Mouse (Mus musculus): Measurements from ENCODE around the gene Pcdh7. TPM values are rescaled to one million over a fixed set of nuclear protein-coding genes. Genes with fewer than 3 reads are reported as not detected.

Pcdh7 gene
- total RNA-seq, 2 experiments from 2014 or later, result 130 to 159 TPM

- no peak for DNase-seq (ENCODE audit: low spot score in 2 of 2)
Observed at GRCm38 (mm10) chr5:57788775-57789509, 71.2 kb downstream of the Pcdh7 start.

GRCm38 (mm10) chr5:57796337-57796736, 78.6 kb downstream of the Pcdh7 start:
- DNase-seq (ENCODE audit: low spot score in 2 of 2), result no peak

DNA sequence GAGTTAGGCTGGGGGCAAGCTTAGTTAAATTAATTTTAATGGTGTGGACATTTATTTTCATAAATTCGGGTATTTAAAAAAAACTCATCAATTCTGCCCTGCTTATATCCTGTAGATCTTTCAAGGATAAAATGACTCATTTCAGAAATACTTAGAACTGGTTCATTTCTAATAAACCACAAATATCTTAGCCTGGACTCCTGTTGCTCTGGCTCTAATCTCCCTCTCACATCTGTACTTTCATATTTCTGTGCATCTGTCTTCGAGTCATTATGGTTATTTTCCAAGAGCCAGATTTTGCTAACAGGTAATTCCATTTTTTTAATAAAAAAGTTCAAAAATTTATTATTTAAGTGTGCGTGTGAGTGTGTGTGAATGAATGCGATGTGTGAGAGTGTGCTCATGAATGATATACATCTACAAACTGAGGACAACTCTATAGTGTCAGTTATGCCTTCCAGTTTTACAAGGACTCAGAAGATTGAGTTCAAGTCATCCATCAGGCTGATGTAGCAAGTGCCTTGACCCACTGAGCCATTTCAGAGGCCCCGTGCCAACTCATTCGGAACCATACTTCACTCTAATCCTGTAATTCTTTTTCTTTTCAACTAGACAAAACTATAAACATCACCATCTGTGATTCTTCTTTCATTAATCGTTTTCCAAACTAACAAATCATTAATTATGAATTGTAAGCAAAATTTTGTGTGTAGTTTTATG, 80.3 kb downstream of the Pcdh7 start:
- DNase-seq (ENCODE audit: low spot score in 2 of 2), result no peak

DNA sequence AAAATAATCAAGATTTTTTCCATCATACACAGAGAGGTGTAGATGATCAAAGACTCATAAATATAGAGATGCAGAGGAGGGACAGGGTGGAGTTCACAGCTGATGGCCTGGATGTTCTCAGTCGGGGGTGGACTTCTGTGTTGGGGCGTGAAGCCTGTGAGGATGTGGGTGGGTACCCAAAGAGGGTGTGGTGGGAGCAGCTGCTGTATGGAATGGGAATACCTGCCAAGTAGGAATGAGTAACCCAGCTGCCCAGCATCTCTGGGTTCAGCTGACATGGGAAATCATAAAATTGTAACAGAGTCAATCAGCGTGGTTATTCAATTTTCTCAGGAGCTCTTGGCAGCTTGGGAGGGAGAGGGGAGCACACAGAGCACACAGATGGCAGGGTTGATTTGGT, 85.3 kb downstream of the Pcdh7 start:
- DNase-seq (ENCODE audit: low spot score in 2 of 2), result no peak

GRCm38 (mm10) chr5:57803890-57804289, 86.1 kb downstream of the Pcdh7 start:
- no peak for DNase-seq (ENCODE audit: low spot score in 2 of 2)

GRCm38 (mm10) chr5:57807350-57807749, 89.6 kb downstream of the Pcdh7 start:
- no peak for DNase-seq (ENCODE audit: low spot score in 2 of 2)

- DNase-seq (ENCODE audit: low spot score in 2 of 2), result no peak
Observed at GRCm38 (mm10) chr5:57810641-57811040, 92.9 kb downstream of the Pcdh7 start.

DNA sequence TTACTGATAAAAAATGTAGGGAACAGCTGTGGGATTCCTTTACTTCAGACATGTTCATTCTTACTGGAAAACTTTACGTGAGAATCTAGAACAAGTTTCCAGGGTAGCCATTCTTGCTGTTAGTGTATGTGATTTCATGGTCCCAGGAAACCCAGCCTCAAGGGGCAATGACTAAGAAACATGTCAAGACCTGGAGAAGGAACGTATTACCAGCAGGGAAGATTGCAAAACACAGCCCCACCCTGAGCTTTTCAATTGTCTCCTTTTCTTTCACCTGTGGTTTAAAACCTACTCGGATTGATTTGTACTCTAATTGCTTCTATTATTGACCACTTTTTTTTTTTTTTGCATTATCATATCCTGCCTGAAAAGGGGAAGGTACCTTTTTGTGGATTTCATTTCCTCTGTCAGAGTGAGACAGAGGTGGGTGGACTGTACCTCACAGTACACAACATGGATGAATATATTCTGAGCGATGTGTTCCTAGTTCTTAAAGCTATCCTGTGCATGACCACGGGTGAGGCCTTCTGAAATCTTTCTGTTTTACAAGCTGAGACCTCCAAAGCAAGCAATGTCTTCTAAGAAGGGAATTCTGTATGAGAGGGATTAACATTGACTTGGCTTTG, 98.3 kb downstream of the Pcdh7 start:
- DNase-seq (ENCODE audit: low spot score in 2 of 2), result no peak

DNA sequence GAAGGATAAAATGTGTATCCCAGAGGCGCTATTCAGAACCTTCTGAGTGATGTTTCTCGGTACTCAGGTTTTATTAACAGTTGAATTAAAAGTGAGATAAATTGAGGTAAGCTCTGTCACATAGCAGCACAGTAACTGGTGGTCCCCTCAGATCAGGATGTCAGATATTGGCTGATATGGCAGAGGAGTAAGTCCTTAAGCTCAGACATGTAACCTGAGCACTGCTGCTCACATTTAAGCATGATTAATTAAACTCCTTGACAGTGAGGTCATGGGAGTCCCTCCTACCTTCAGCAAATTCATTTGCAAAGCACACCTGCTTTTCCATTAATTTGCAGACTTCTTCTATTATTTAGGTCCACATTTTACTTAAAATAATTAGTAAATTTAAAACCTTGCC, 102.0 kb downstream of the Pcdh7 start:
- DNase-seq (ENCODE audit: low spot score in 2 of 2), result no peak

DNA sequence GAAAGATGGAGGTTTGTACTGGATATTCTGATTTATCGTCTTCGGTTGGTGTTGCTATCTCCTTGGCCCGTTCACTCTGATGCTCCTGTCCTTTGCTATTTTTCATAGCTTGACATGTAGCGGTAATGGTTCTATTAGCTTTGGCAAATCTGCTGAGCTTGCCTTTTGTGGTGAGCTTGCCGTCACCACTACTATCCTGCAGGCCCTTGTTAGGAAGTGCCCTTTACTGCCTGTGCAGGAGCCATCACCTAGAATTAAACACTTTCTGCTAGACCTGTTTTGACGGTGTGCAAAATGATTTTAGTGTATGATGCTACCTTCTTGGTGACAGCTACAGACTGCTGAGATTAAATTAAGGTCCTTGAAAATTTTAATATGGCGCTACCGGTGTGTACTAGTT, 103.3 kb downstream of the Pcdh7 start:
- DNase-seq (ENCODE audit: low spot score in 2 of 2), result no peak

GRCm38 (mm10) chr5:57828437-57828836, 110.7 kb downstream of the Pcdh7 start:
- DNase-seq (ENCODE audit: low spot score in 2 of 2), result no peak

GRCm38 (mm10) chr5:57837150-57837549, 119.4 kb downstream of the Pcdh7 start:
- DNase-seq (ENCODE audit: low spot score in 2 of 2), result no peak

DNA sequence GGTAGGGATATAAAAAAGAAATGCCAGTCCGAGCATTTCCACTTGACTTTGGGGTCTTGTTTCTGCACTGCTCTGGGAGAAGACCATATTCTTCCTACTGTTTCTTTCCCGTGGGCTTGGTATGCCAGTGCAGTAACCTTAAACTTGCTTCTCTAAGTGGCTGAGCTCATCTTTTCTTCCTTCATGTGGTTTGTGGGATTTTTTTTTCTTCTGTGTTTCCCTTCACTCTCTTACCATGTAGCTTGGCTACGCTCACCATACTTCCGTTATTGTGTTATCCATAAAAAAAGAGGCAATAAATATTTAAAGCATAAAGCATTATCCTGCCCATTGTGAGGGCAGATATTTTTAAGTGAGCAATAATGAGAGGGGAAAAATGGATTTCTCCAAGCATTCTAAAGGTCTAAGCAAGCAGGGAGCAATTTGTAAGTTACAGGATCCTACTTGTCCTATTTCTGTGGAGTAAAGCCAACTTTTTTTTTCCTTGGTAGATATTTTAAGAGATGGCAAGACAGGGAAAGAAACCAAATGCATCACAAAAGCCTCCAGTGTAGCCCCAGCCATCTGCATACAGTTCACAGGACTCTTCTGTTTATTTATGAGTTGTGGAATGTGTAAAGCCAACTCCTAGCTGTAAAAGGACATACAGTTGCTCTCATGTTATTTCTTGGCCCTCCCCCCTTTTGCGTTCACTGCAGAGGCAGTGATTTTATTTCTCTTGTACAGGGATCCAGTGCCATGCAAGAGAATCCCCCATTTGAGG, 123.8 kb downstream of the Pcdh7 start:
- DNase-seq (ENCODE audit: low spot score in 2 of 2), result no peak

GRCm38 (mm10) chr5:57847500-57847899, 129.7 kb downstream of the Pcdh7 start:
- DNase-seq (ENCODE audit: low spot score in 2 of 2), result peak; percentile 20 to 30

DNA sequence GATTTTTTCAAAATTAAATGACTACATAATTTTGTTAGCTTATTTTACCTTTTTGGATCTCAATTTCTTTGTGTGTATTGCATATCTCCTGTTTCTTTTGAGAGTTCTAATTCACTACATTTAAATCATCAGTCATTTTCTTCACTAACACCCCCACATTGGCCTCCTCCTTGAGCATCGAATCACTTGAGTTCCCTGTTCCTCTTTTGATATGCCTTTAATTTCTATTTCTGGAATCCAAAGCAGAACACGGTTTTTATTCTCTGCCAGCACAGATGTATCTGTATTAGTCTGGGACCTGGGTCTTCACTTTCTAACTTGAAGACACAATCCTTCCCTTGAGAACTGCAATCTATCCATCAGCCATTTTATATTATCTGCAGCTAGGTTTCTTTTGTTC, 132.3 kb downstream of the Pcdh7 start:
- DNase-seq (ENCODE audit: low spot score in 2 of 2), result no peak

- no peak for DNase-seq (ENCODE audit: low spot score in 2 of 2)
Observed at GRCm38 (mm10) chr5:57857316-57857715, 139.5 kb downstream of the Pcdh7 start.

DNA sequence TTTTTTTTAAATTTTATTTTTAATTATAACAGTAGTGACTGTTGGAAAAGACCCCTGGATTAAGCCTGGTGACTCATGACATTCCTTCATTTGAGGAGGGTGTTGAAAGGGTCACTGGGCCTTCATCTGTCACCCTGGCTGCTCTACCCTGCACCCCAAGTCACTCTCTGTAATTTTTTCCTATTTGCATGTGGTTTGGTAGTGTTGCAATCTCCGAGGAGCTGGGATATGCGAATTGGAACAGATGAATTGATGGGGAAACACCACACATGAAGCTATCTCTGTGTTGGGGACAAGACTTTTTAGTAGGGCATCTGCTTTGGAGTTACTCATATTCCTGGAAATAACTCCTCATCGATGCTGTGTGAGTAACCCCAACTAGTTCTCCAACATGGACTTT, 146.5 kb downstream of the Pcdh7 start:
- DNase-seq (ENCODE audit: low spot score in 2 of 2), result no peak

GRCm38 (mm10) chr5:57865256-57865655, 147.5 kb downstream of the Pcdh7 start:
- no peak for DNase-seq (ENCODE audit: low spot score in 2 of 2)

DNA sequence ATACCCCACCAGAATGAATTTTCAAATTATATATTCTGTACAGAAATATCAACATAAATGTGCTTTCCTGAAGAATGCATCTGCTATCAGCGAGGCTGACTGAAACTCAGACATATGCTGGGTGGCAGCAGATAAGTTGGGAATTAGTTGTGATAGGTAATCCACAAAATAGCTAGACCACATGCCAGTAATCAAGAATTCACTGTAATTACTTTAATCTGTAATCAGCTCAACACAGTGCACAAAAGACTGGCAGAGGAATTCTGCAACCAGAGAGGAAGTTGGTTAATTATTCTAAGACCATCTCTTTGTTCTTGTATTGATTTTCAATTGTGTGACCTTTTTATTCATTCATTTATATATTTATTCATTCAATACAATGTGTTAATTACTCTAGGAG, 148.3 kb downstream of the Pcdh7 start:
- DNase-seq (ENCODE audit: low spot score in 2 of 2), result no peak

- no peak for DNase-seq (ENCODE audit: low spot score in 2 of 2)
Observed at GRCm38 (mm10) chr5:57867906-57868305, 150.1 kb downstream of the Pcdh7 start.

GRCm38 (mm10) chr5:57868702-57869101, 150.9 kb downstream of the Pcdh7 start:
- DNase-seq (ENCODE audit: low spot score in 2 of 2), result no peak

DNA sequence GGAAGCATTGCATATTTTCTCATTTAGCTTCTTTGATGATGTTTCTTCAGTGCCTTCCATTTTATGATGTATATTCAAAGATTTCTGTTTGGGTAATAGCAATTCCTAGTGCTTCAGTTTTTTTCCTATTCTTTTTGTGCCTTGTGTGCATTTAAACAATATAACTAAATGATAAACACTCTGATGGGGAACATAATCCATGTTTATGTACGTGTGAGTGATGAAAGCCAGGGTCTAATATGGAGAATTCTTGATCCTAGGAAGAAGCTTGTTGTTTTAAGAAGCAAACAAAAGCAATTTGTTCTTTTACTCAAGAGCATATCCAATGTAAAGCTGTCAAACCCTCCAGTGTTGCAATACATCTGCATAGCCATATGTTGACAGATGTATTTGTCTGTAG, 153.0 kb downstream of the Pcdh7 start:
- DNase-seq (ENCODE audit: low spot score in 2 of 2), result no peak

Data from left cerebral cortex, adult 18-20 months (tissue).